Mouse (Mus musculus) frontal cortex, adult 2 months (tissue): ENCODE data around the gene Ikbip. TPM values are rescaled to one million over a fixed set of nuclear protein-coding genes. Genes with fewer than 3 reads are reported as not detected.

Experiments used
- DNase-seq, 2 experiments: peaks; one replicate each; pipeline ENCODE4 v3.0.0; 2022; ENCODE audit warnings: low spot score in 1 of 2; ENCODE audit errors: extremely low spot score in 1 of 2
- polyA plus RNA-seq: library from polyadenylated mRNA; depleted of rRNA; stranded (reverse); fragments of >200 nt; gene quantifications from 2 replicates; pipeline ENCODE4 v1.2.3, GENCODE M21; 2012; rRNA removed

Ikbip gene
- polyA plus RNA-seq: 13.5 and 14.5 TPM in 2 replicates

- peak; percentile 98 to 100 for DNase-seq
Measured at GRCm38 (mm10) chr10:91082550-91083392, at the start of gene Ikbip, which contains the start of gene Apaf1. Gene Ikbip, plus strand, starts transcription at chr10:91082940. Gene Apaf1, minus strand, starts transcription at chr10:91082770.

GRCm38 (mm10) chr10:91033942-91034341 lies 48.8 kb upstream of the Ikbip start:
- DNase-seq: peak; percentile 50 to 85

GRCm38 (mm10) chr10:91049696-91050095 lies 33.0 kb upstream of the Ikbip start:
- DNase-seq: no peak

GRCm38 (mm10) chr10:91051156-91051555 lies 31.6 kb upstream of the Ikbip start:
- DNase-seq: no peak

- no peak for DNase-seq
Measured at GRCm38 (mm10) chr10:91052734-91053133, 30.0 kb upstream of the Ikbip start.

- DNase-seq: no peak
Measured at GRCm38 (mm10) chr10:91060742-91061141, 22.0 kb upstream of the Ikbip start.

GRCm38 (mm10) chr10:91062355-91062754 lies 20.4 kb upstream of the Ikbip start:
- no peak for DNase-seq

GRCm38 (mm10) chr10:91071768-91072167 lies 11.0 kb upstream of the Ikbip start:
- DNase-seq: peak in 1 of 2 experiments; percentile 28

GRCm38 (mm10) chr10:91073345-91073744 lies 9.4 kb upstream of the Ikbip start:
- DNase-seq: peak in 1 of 2 experiments; percentile 17

GRCm38 (mm10) chr10:91076667-91077066 lies 6.1 kb upstream of the Ikbip start:
- no peak for DNase-seq

- no peak for DNase-seq
Measured at GRCm38 (mm10) chr10:91080540-91080939, 2.2 kb upstream of the Ikbip start.

GRCm38 (mm10) chr10:91081959-91082507 lies 707 bp upstream of the Ikbip start:
- DNase-seq: no peak

GRCm38 (mm10) chr10:91083393-91083927 lies 720 bp downstream of the Ikbip start:
- DNase-seq: no peak

- DNase-seq: no peak
Measured at GRCm38 (mm10) chr10:91092812-91093211, 10.1 kb downstream of the Ikbip start.

GRCm38 (mm10) chr10:91094251-91095104 lies 11.7 kb downstream of the Ikbip start:
- DNase-seq: no peak

- no peak for DNase-seq
Measured at GRCm38 (mm10) chr10:91098056-91098455, 15.3 kb downstream of the Ikbip start.

- DNase-seq: no peak
Measured at GRCm38 (mm10) chr10:91100101-91100500, 17.4 kb downstream of the Ikbip start.

- no peak for DNase-seq
Measured at GRCm38 (mm10) chr10:91101936-91102335, 19.2 kb downstream of the Ikbip start.

- no peak for DNase-seq
Measured at GRCm38 (mm10) chr10:91102799-91103590, 20.3 kb downstream of the Ikbip start.

GRCm38 (mm10) chr10:91105981-91106380 lies 23.2 kb downstream of the Ikbip start:
- no peak for DNase-seq
